Mouse (Mus musculus): ENCODE results near the gene Ssbp3. TPM values are rescaled to one million over a fixed set of nuclear protein-coding genes. Genes with fewer than 3 reads are reported as not detected.

The Ssbp3 gene
- polyA plus RNA-seq, 1 experiment from 2014 or later = 22.8 TPM

DNA sequence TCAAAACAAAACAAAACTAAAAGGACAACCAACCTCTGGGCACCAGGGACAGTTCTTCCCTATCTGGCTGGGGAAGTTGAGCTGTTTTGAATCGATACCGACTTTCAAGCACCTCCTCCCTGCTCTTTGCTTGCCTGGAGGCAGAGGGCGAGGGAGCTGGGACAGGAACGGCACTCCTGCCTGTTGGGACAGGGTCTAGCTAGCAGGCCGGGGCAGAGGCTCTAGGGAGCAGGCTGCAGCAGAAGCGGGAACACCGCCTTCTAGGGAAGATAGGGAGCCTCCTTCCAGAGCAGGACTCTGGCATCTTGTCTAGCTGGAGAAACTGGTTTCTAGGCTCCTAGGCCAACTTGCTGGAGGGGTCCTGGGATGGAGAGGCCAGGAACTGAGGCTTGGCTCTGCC is 70.2 kb downstream of the Ssbp3 start:
- H3K36me3 ChIP-seq (replicated peaks; ENCODE audit: insufficient read depth, low read length) = no peaks in the 10 kb centered on the region
- TF ChIP-seq CTCF (IDR thresholded peaks at IDR 0.05; ENCODE audit: low read depth) = peak; percentile 13; the same call in 1 of the 2 replicates
- TF ChIP-seq EP300 (IDR thresholded peaks at IDR 0.05; ENCODE audit: low read depth) = no peak
- H3K4me2 ChIP-seq (ENCODE audit: low read depth, low read length) = peak overlapping the region; percentile 53
- H3K27ac ChIP-seq (ENCODE audit: low read depth) = peak overlapping the region; percentile 68
- ATAC-seq (peak; percentile 62), DNase-seq (peak; percentile 39)
- peak overlapping the region; percentile 41; the same call in 1 of the 2 replicates for H3K9ac ChIP-seq (replicated peaks)
- no peaks in the 10 kb centered on the region for H3K27me3 ChIP-seq (ENCODE audit: insufficient read depth, low read length)
- WGBS (ENCODE audit: insufficient replicate concordance) = 17% methylated on average over 7 of the region's 7 CpGs
- no peaks in the 10 kb centered on the region for H3K9me3 ChIP-seq (ENCODE audit: low read length)
- peaks cover 50% of the 10 kb centered on the region for H3K4me1 ChIP-seq (ENCODE audit: insufficient read depth)
- 0 out of 2 replicates have a peak overlapping the region, but pooled peaks have one; percentile 5 for H3K4me3 ChIP-seq (ENCODE audit: low read depth, low read length)

DNA sequence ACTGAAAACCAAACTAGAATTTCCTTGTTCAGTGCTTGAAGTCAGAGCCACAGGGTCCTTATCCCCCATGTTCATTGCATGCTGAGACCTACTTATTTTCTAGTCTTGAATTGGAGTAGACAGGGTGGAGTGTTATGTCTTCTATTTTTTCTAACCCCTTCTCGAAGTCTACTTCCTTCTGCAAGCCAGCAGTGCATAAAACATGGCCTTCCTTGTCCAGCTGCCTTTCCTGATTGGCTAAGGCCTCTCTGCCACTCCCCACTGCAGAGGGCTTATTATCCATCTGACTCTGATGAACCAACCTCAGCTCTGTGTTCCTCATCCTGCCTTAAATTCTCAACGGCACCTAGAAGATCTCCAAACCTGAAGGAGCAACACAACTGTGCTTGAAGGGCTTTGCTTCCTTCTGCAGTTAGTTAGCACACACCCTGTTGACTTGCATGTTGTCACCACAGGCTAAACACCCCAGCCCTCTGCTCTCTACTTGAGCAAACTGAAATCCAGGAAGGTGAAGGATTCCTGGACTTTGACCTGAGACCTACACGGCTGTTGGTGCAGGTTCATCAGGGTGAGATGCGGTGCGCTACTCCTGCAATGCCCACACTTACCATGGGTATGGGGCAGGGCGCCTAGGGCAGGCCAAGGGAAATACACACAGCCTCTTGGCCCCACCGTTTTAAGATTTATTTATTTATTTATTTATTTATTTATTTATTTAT is 71.0 kb downstream of the Ssbp3 start:
- Histone ChIP-seq H3K27me3 (ENCODE audit: insufficient read depth, low read length) (no peaks in the 10 kb centered on the region), H3K9me3 (ENCODE audit: low read length) (no peaks in the 10 kb centered on the region), H3K36me3 (replicated peaks; ENCODE audit: insufficient read depth, low read length) (no peaks in the 10 kb centered on the region), H3K9ac (replicated peaks) (no peak overlapping the region), H3K4me3 (ENCODE audit: low read depth, low read length) (no peak overlapping the region), H3K4me1 (ENCODE audit: insufficient read depth) (peaks cover 54% of the 10 kb centered on the region), H3K27ac (ENCODE audit: low read depth) (peak overlapping the region; percentile 68), H3K4me2 (ENCODE audit: low read depth, low read length) (peak overlapping the region; percentile 53; the same call in 1 of the 2 replicates)
- WGBS (ENCODE audit: insufficient replicate concordance) = 60% methylated on average over 7 of the region's 7 CpGs
- ATAC-seq (peak; percentile 57; the same call in 1 of the 2 replicates), DNase-seq (no peak)
- no peak for TF ChIP-seq EP300 (IDR thresholded peaks at IDR 0.05; ENCODE audit: low read depth)
- no peak for TF ChIP-seq CTCF (IDR thresholded peaks at IDR 0.05; ENCODE audit: low read depth)

DNA sequence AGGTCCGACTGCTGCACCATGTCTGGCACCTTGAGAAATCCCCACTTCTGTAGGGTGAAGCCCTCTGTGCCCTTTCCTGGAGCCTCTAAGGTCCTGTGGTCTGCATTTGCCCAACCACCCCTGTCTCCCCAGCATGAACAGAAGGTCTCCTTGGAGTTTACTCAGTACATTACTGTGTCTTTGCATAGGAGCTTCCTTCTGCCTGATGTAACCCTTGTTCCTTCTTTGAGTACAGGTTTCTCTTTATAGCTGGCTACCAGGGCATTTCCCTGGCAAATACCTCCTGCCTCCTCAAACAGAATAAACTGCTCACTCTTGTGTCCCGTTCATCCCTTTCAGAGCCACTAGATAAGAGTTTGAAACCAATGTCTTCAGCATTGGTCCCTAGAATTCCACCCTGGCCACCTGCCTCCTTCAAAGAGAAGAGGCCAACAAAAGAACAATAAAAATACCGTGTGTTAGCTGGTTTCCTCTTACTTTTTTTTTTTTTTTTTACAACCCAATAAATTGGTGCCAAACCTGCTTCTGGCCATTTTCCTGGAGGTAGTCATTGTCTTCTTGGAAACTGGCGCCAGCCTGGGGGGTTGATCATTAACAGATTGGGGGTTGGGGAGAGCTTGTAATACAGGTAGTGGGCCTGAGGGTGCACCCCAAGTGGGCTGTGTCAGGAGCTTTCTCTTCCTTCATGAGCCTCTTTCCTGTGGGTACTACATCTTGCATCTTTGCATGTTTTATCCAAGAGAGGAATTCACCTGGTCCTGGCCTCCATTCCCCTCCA is 72.0 kb downstream of the Ssbp3 start:
- H3K36me3 ChIP-seq (replicated peaks; ENCODE audit: insufficient read depth, low read length) = no peaks in the 10 kb centered on the region
- no peaks in the 10 kb centered on the region for H3K27me3 ChIP-seq (ENCODE audit: insufficient read depth, low read length)
- WGBS (ENCODE audit: insufficient replicate concordance) = 57% methylated on average over 4 of the region's 4 CpGs
- peak overlapping the region; percentile 68 for H3K27ac ChIP-seq (ENCODE audit: low read depth)
- peak overlapping the region; percentile 16; the same call in 1 of the 2 replicates for H3K4me2 ChIP-seq (ENCODE audit: low read depth, low read length)
- peaks cover 59% of the 10 kb centered on the region for H3K4me1 ChIP-seq (ENCODE audit: insufficient read depth)
- H3K9ac ChIP-seq (replicated peaks) = no peak overlapping the region
- DNase-seq (peak; percentile 56), ATAC-seq (no peak)
- H3K4me3 ChIP-seq (ENCODE audit: low read depth, low read length) = no peak overlapping the region
- no peak for TF ChIP-seq CTCF (IDR thresholded peaks at IDR 0.05; ENCODE audit: low read depth)
- 0 out of 2 replicates have a peak, but pooled peaks have one; percentile 26 for TF ChIP-seq EP300 (IDR thresholded peaks at IDR 0.05; ENCODE audit: low read depth)
- H3K9me3 ChIP-seq (ENCODE audit: low read length) = no peaks in the 10 kb centered on the region

DNA sequence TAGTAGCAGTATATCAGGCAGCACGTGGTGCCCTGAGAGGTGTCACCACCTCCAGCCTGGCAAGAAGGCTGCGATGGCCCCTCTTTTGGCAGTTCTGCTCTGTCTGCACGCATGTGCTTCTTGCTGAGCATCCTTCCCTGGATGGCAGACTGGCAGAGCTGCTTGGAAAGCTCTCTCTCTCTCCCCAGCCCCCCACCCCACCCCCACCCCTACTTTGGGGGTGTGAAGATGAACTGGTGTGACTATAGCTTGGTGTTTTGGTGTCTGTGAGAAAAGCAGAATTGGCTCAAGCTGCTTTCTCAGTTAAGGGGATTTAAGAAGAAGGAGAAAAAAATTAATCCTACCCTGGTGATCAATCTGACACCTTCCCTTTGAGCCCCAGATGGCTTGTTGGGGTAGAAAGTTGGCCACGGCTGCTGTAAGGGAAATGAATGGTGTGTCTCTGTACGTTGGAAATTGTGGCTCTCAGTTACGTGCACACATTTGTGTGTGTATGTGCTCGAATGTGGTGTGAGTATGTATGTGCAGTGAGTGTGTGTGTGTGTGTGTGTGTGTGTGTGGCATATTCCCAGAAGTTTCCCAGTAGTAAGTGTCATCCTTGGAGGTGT is 73.5 kb downstream of the Ssbp3 start:
- no peak for ATAC-seq
- no peak overlapping the region for H3K9ac ChIP-seq (replicated peaks)
- DNase-seq = no peak
- H3K4me3 ChIP-seq (ENCODE audit: low read depth, low read length) = no peak overlapping the region
- no peaks in the 10 kb centered on the region for H3K9me3 ChIP-seq (ENCODE audit: low read length)
- H3K27ac ChIP-seq (ENCODE audit: low read depth) = no peak overlapping the region
- no peaks in the 10 kb centered on the region for H3K36me3 ChIP-seq (replicated peaks; ENCODE audit: insufficient read depth, low read length)
- WGBS (ENCODE audit: insufficient replicate concordance) = 79% methylated on average over 7 of the region's 7 CpGs
- H3K4me1 ChIP-seq (ENCODE audit: insufficient read depth) = peaks cover 66% of the 10 kb centered on the region
- H3K4me2 ChIP-seq (ENCODE audit: low read depth, low read length) = no peak overlapping the region
- no peaks in the 10 kb centered on the region for H3K27me3 ChIP-seq (ENCODE audit: insufficient read depth, low read length)
- TF ChIP-seq EP300 (IDR thresholded peaks at IDR 0.05; ENCODE audit: low read depth) (no peak), CTCF (IDR thresholded peaks at IDR 0.05; ENCODE audit: low read depth) (no peak)

DNA sequence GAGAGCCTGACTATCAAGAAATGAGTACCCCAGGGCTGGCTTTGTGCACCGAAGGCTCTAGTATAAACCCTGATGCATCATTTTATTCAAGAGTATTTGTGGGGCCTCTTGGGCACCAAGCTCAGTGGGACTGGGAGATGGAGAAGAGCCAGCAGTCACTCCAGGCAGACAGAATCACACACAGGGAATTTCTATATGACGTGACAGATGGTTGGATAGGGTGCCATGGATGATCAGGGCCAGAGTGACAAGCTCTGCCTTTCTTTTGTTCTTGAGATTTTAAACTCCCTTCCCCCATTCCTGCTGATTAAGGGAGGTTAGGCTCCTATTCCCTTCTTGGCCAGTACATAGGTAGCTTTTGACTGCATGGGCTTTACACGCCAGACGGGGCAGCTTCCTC is 74.8 kb downstream of the Ssbp3 start:
- Histone ChIP-seq H3K36me3 (replicated peaks; ENCODE audit: insufficient read depth, low read length) (0 out of 2 replicates have a peak, but pooled peaks cover 3% of the 10 kb centered on the region), H3K4me3 (ENCODE audit: low read depth, low read length) (no peak overlapping the region), H3K9ac (replicated peaks) (no peak overlapping the region), H3K9me3 (ENCODE audit: low read length) (no peaks in the 10 kb centered on the region), H3K27me3 (ENCODE audit: insufficient read depth, low read length) (no peaks in the 10 kb centered on the region), H3K27ac (ENCODE audit: low read depth) (no peak overlapping the region), H3K4me2 (ENCODE audit: low read depth, low read length) (no peak overlapping the region), H3K4me1 (ENCODE audit: insufficient read depth) (peaks cover 61% of the 10 kb centered on the region)
- DNase-seq = no peak
- ATAC-seq = no peak
- no peak for TF ChIP-seq EP300 (IDR thresholded peaks at IDR 0.05; ENCODE audit: low read depth)
- no peak for TF ChIP-seq CTCF (IDR thresholded peaks at IDR 0.05; ENCODE audit: low read depth)
- 91% methylated on average over 4 of the region's 4 CpGs for whole genome bisulfite sequencing (ENCODE audit: insufficient replicate concordance)
